Comparison of ENCODE assay signal across 19 mouse cellular contexts in genomic region chr11:53583151-53583550, GRCm38 (mm10). TPM values are rescaled to one million over a fixed set of nuclear protein-coding genes. Genes with fewer than 3 reads are reported as not detected.
A peak's percentile ranks its signal among the peaks of the same experiment; 100 is the strongest.
DNase-seq lines count a peak whose midpoint lies in the region; ATAC-seq and TF ChIP-seq lines count a peak whose summit lies in the region.
"Had no signal": no experiment of that assay in that cellular context is flagged by ENCODE, and none has a peak within 500 bp of the region (broad histone marks: within the 10 kb centered on the region; RNA-seq: fewer than 3 reads in every experiment).

No protein-coding gene starts in this region.

- no peak for ATAC-seq in intestine, postnatal 0 days
- no peak for ATAC-seq in intestine, embryonic 16.5 days
- ATAC-seq in lung, postnatal 0 days, result no peak
- ATAC-seq in hindbrain, embryonic 12.5 days (ENCODE audit: low FRiP score), result no peak

- no peak overlapping the region for H3K9ac ChIP-seq in intestine, postnatal 0 days (ENCODE audit: low read depth, low read length)
- no peak overlapping the region for H3K9ac ChIP-seq in intestine, embryonic 16.5 days (ENCODE audit: low read depth, low read length)
- no peak overlapping the region for H3K9ac ChIP-seq in lung, postnatal 0 days (replicated peaks; ENCODE audit: low read depth)
- H3K9ac ChIP-seq in hindbrain, embryonic 12.5 days, result no peak overlapping the region
- H3K9ac ChIP-seq: embryonic facial prominence, embryonic 13.5 days; limb, embryonic 15.5 days had no signal

- no peak for TF ChIP-seq POLR2A in cerebellum, adult 2 months (IDR thresholded peaks at IDR 0.05; ENCODE audit: borderline replicate concordance, insufficient read depth, low read length)

- no peaks in the 10 kb centered on the region for H3K4me1 ChIP-seq in cerebellum, adult 2 months (ENCODE audit: control insufficient read depth, insufficient read depth, low read length)
- no peaks in the 10 kb centered on the region for H3K4me1 ChIP-seq in intestine, postnatal 0 days (replicated peaks; ENCODE audit: control insufficient read depth, insufficient read depth, low read length)
- no peaks in the 10 kb centered on the region for H3K4me1 ChIP-seq in intestine, embryonic 16.5 days (ENCODE audit: control insufficient read depth, insufficient read depth, low read length)
- H3K4me1 ChIP-seq in lung, postnatal 0 days (ENCODE audit: insufficient read depth, low read depth, low read length), result no peaks in the 10 kb centered on the region
- H3K4me1 ChIP-seq in hindbrain, embryonic 12.5 days, result no peaks in the 10 kb centered on the region
- H3K4me1 ChIP-seq: embryonic facial prominence, embryonic 13.5 days; forebrain, embryonic 10.5 days; limb, embryonic 15.5 days had no signal

- H3K9me3 ChIP-seq in intestine, postnatal 0 days (ENCODE audit: control insufficient read depth), result no peaks in the 10 kb centered on the region
- no peaks in the 10 kb centered on the region for H3K9me3 ChIP-seq in intestine, embryonic 16.5 days (ENCODE audit: control insufficient read depth, low read length)
- H3K9me3 ChIP-seq in lung, postnatal 0 days (ENCODE audit: low read length), result no peaks in the 10 kb centered on the region
- no peaks in the 10 kb centered on the region for H3K9me3 ChIP-seq in hindbrain, embryonic 12.5 days (replicated peaks)
- H3K9me3 ChIP-seq: embryonic facial prominence, embryonic 13.5 days; forebrain, embryonic 10.5 days; limb, embryonic 15.5 days; midbrain, embryonic 10.5 days had no signal

- peaks cover 27% of the 10 kb centered on the region for H3K36me3 ChIP-seq in intestine, postnatal 0 days (ENCODE audit: control insufficient read depth, insufficient read depth)
- H3K36me3 ChIP-seq in intestine, embryonic 16.5 days (ENCODE audit: control insufficient read depth, insufficient read depth, low read length), result 0 out of 2 replicates have a peak, but pooled peaks cover 5% of the 10 kb centered on the region
- H3K36me3 ChIP-seq in lung, postnatal 0 days (ENCODE audit: insufficient read depth, low read length), result peaks cover 18% of the 10 kb centered on the region
- peaks cover 73% of the 10 kb centered on the region for H3K36me3 ChIP-seq in hindbrain, embryonic 12.5 days

- TF ChIP-seq EP300 in lung, postnatal 0 days (IDR thresholded peaks at IDR 0.05), result no peak

- peak; percentile 51; the same call in 1 of the 2 replicates for TF ChIP-seq CTCF in cerebellum, adult 2 months (IDR thresholded peaks at IDR 0.05; ENCODE audit: borderline replicate concordance, insufficient read depth, low read depth, low read length)
- TF ChIP-seq CTCF in intestine, postnatal 0 days (IDR thresholded peaks at IDR 0.05; ENCODE audit: low read depth), result peak; percentile 59
- peak; percentile 39 for TF ChIP-seq CTCF in lung, postnatal 0 days (IDR thresholded peaks at IDR 0.05)

- no peak for DNase-seq in cerebellum, adult 2 months
- DNase-seq in cerebellum, postnatal 36 days, result no peak
- DNase-seq in lung, postnatal 0 days (ENCODE audit: low spot score), result no peak
- DNase-seq in lung, postnatal 25 days (ENCODE audit: low spot score), result no peak
- DNase-seq in embryo, embryonic 11 days, result peak; percentile 13
- DNase-seq: adrenal gland, adult 8-10 months; cerebellum, adult 9-11 months; heart, postnatal 14 days; lung, postnatal 10 days; right cerebral cortex, postnatal 14 days had no signal

- no peak overlapping the region for H3K27ac ChIP-seq in cerebellum, adult 2 months (ENCODE audit: insufficient read depth, low read length)
- no peak overlapping the region for H3K27ac ChIP-seq in intestine, postnatal 0 days (ENCODE audit: low read depth, low read length)
- no peak overlapping the region for H3K27ac ChIP-seq in intestine, embryonic 16.5 days (ENCODE audit: low read length)
- no peak overlapping the region for H3K27ac ChIP-seq in lung, postnatal 0 days (ENCODE audit: low read length)
- no peak overlapping the region for H3K27ac ChIP-seq in hindbrain, embryonic 12.5 days
- H3K27ac ChIP-seq: embryonic facial prominence, embryonic 13.5 days; forebrain, embryonic 10.5 days; limb, embryonic 15.5 days; midbrain, embryonic 10.5 days had no signal

- H3K27me3 ChIP-seq in cerebellum, adult 2 months (ENCODE audit: control insufficient read depth, insufficient read depth, low read length), result no peaks in the 10 kb centered on the region
- H3K27me3 ChIP-seq in intestine, postnatal 0 days (replicated peaks; ENCODE audit: control insufficient read depth, insufficient read depth, low read length), result no peaks in the 10 kb centered on the region
- H3K27me3 ChIP-seq in intestine, embryonic 16.5 days (replicated peaks; ENCODE audit: control insufficient read depth, insufficient read depth, low read length), result no peaks in the 10 kb centered on the region
- no peaks in the 10 kb centered on the region for H3K27me3 ChIP-seq in lung, postnatal 0 days (replicated peaks; ENCODE audit: insufficient read depth, low read length)
- H3K27me3 ChIP-seq in hindbrain, embryonic 12.5 days, result no peaks in the 10 kb centered on the region
- H3K27me3 ChIP-seq: embryonic facial prominence, embryonic 13.5 days; limb, embryonic 15.5 days had no signal

- H3K4me2 ChIP-seq in intestine, postnatal 0 days (replicated peaks; ENCODE audit: low read depth), result no peak overlapping the region
- H3K4me2 ChIP-seq in intestine, embryonic 16.5 days (ENCODE audit: low read depth, low read length), result no peak overlapping the region
- H3K4me2 ChIP-seq in lung, postnatal 0 days (replicated peaks; ENCODE audit: low read depth, low read length), result no peak overlapping the region
- no peak overlapping the region for H3K4me2 ChIP-seq in hindbrain, embryonic 12.5 days (replicated peaks)
- H3K4me2 ChIP-seq: embryonic facial prominence, embryonic 13.5 days; limb, embryonic 15.5 days had no signal

- no peak overlapping the region for H3K4me3 ChIP-seq in cerebellum, adult 2 months (replicated peaks; ENCODE audit: insufficient read depth, low read depth, low read length)
- H3K4me3 ChIP-seq in intestine, postnatal 0 days (ENCODE audit: low read depth, low read length), result no peak overlapping the region
- H3K4me3 ChIP-seq in intestine, embryonic 16.5 days (ENCODE audit: low read length), result no peak overlapping the region
- no peak overlapping the region for H3K4me3 ChIP-seq in lung, postnatal 0 days (ENCODE audit: low read depth, low read length)
- H3K4me3 ChIP-seq in hindbrain, embryonic 12.5 days, result no peak overlapping the region
- H3K4me3 ChIP-seq: embryonic facial prominence, embryonic 13.5 days; forebrain, embryonic 10.5 days; limb, embryonic 15.5 days; midbrain, embryonic 10.5 days had no signal

- 56% methylated on average over 10 of the region's 10 CpGs for WGBS in cerebellum, adult 2 months
- WGBS in intestine, postnatal 0 days, result 67% methylated on average over 10 of the region's 10 CpGs
- 74% methylated on average over 10 of the region's 10 CpGs for WGBS in intestine, embryonic 16.5 days
- 71% methylated on average over 10 of the region's 10 CpGs for WGBS in lung, postnatal 0 days
- 72% methylated on average over 10 of the region's 10 CpGs for WGBS in hindbrain, embryonic 12.5 days

RNA-seq across cellular contexts. Expression of gene Kif3a, which starts 16.0 kb away (rescaled TPM):
- 91.1 and 93.2 TPM in 2 replicates for polyA plus RNA-seq in cerebellum, adult 2 months (2012; rRNA removed)
- polyA plus RNA-seq in intestine, postnatal 0 days (2015; fragmentation: Nextera tagmentation; extraction: Ambion mirVana), result 17.0 and 18.4 TPM in 2 replicates
- polyA plus RNA-seq in intestine, embryonic 16.5 days (2015; fragmentation: Nextera tagmentation; extraction: Ambion mirVana), result 35.0 and 42.3 TPM in 2 replicates
- 39.4 and 39.9 TPM in 2 replicates for polyA plus RNA-seq in lung, postnatal 0 days (2015; fragmentation: Nextera tagmentation; extraction: Ambion mirVana)
- 155 and 160 TPM in 2 replicates for polyA plus RNA-seq in hindbrain, embryonic 12.5 days (2016; fragmentation: Nextera tagmentation; extraction: Ambion mirVana)

RNA-seq across cellular contexts. Expression of gene Il4, which starts 35.3 kb away (rescaled TPM):
- not detected in 2 replicates for polyA plus RNA-seq in cerebellum, adult 2 months (2012; rRNA removed)
- 0.29 and 0.39 TPM in 2 replicates for polyA plus RNA-seq in intestine, postnatal 0 days (2015; fragmentation: Nextera tagmentation; extraction: Ambion mirVana)
- 0.35 and 0.47 TPM in 2 replicates for polyA plus RNA-seq in intestine, embryonic 16.5 days (2015; fragmentation: Nextera tagmentation; extraction: Ambion mirVana)
- polyA plus RNA-seq in lung, postnatal 0 days (2015; fragmentation: Nextera tagmentation; extraction: Ambion mirVana), result 0.64 and 0.79 TPM in 2 replicates
- polyA plus RNA-seq in hindbrain, embryonic 12.5 days (2016; fragmentation: Nextera tagmentation; extraction: Ambion mirVana), result 1.8 and 2.3 TPM in 2 replicates

RNA-seq across cellular contexts. Expression of gene Il13, which starts 51.4 kb away (rescaled TPM):
- polyA plus RNA-seq in cerebellum, adult 2 months (2012; rRNA removed), result not detected in 2 replicates
- not detected in 2 replicates for polyA plus RNA-seq in intestine, postnatal 0 days (2015; fragmentation: Nextera tagmentation; extraction: Ambion mirVana)
- not detected in 2 replicates for polyA plus RNA-seq in intestine, embryonic 16.5 days (2015; fragmentation: Nextera tagmentation; extraction: Ambion mirVana)
- polyA plus RNA-seq in lung, postnatal 0 days (2015; fragmentation: Nextera tagmentation; extraction: Ambion mirVana), result not detected in 2 replicates
- polyA plus RNA-seq in hindbrain, embryonic 12.5 days (2016; fragmentation: Nextera tagmentation; extraction: Ambion mirVana), result not detected in 2 replicates
- polyA plus RNA-seq: embryonic facial prominence, embryonic 13.5 days; forebrain, embryonic 10.5 days; kidney, embryonic 14.5 days; limb, embryonic 15.5 days; midbrain, embryonic 10.5 days; urinary bladder, adult 2 months had no signal
